Mouse (Mus musculus): ENCODE measurements around the gene Asic2. TPM values are rescaled to one million over a fixed set of nuclear protein-coding genes. Genes with fewer than 3 reads are reported as not detected.
A peak's percentile ranks its signal among the peaks of the same experiment; 100 is the strongest.

Gene Asic2
- polyA plus RNA-seq, 1 experiment from 2014 or later, result 2.6 TPM

- no peak for DNase-seq (ENCODE audit: low spot score)
- H3K9me3 ChIP-seq, result no peaks in the 10 kb centered on the region
- WGBS, result 88% methylated on average over 1 of the region's 1 CpGs
Observed at GRCm38 (mm10) chr11:81802614-81803013, 165.6 kb downstream of the Asic2 start.

GRCm38 (mm10) chr11:81800899-81801298 lies 167.4 kb downstream of the Asic2 start:
- Histone ChIP-seq H3K4me1 (replicated peaks) (no peaks in the 10 kb centered on the region), H3K27me3 (ENCODE audit: insufficient read depth, poor library complexity, severe bottlenecking) (no peaks in the 10 kb centered on the region), H3K4me3 (no peak overlapping the region), H3K27ac (no peak overlapping the region), H3K9me3 (no peaks in the 10 kb centered on the region), H3K36me3 (no peaks in the 10 kb centered on the region)
- no peak for DNase-seq (ENCODE audit: low spot score)
- 80% methylated on average over 4 of the region's 4 CpGs for WGBS

More at GRCm38 (mm10) chr11:81802614-81803013, 165.6 kb downstream of the Asic2 start:
- no peaks in the 10 kb centered on the region for H3K4me1 ChIP-seq (replicated peaks)
- no peaks in the 10 kb centered on the region for H3K36me3 ChIP-seq
- H3K27me3 ChIP-seq (ENCODE audit: insufficient read depth, poor library complexity, severe bottlenecking), result no peaks in the 10 kb centered on the region
- H3K4me3 ChIP-seq, result no peak overlapping the region
- no peak overlapping the region for H3K27ac ChIP-seq

GRCm38 (mm10) chr11:81793588-81793987 lies 174.7 kb downstream of the Asic2 start:
- H3K9me3 ChIP-seq, result no peaks in the 10 kb centered on the region
- H3K4me1 ChIP-seq (replicated peaks), result peaks cover 5% of the 10 kb centered on the region; the same call in 1 of the 2 replicates
- H3K4me3 ChIP-seq, result no peak overlapping the region
- no peak overlapping the region for H3K27ac ChIP-seq
- H3K27me3 ChIP-seq (ENCODE audit: insufficient read depth, poor library complexity, severe bottlenecking), result no peaks in the 10 kb centered on the region
- no peaks in the 10 kb centered on the region for H3K36me3 ChIP-seq
- 75% methylated on average over 2 of the region's 2 CpGs for WGBS
- DNase-seq (ENCODE audit: low spot score), result no peak

- peaks cover 5% of the 10 kb centered on the region; the same call in 1 of the 2 replicates for H3K4me1 ChIP-seq (replicated peaks)
- H3K27ac ChIP-seq, result no peak overlapping the region
- H3K9me3 ChIP-seq, result no peaks in the 10 kb centered on the region
- H3K4me3 ChIP-seq, result no peak overlapping the region
- no peaks in the 10 kb centered on the region for H3K36me3 ChIP-seq
- DNase-seq (ENCODE audit: low spot score), result no peak
- no peaks in the 10 kb centered on the region for H3K27me3 ChIP-seq (ENCODE audit: insufficient read depth, poor library complexity, severe bottlenecking)
- WGBS, result 89% methylated on average over 1 of the region's 1 CpGs
Observed at GRCm38 (mm10) chr11:81791579-81791978, 176.7 kb downstream of the Asic2 start.

- peaks cover 15% of the 10 kb centered on the region for H3K4me1 ChIP-seq (replicated peaks)
- H3K27me3 ChIP-seq (ENCODE audit: insufficient read depth, poor library complexity, severe bottlenecking), result no peaks in the 10 kb centered on the region
- WGBS, result 85% methylated on average over 2 of the region's 2 CpGs
- H3K9me3 ChIP-seq, result no peaks in the 10 kb centered on the region
- H3K4me3 ChIP-seq, result no peak overlapping the region
- H3K27ac ChIP-seq, result no peak overlapping the region
- H3K36me3 ChIP-seq, result no peaks in the 10 kb centered on the region
- DNase-seq (ENCODE audit: low spot score), result no peak
Observed at GRCm38 (mm10) chr11:81780596-81780995, 187.7 kb downstream of the Asic2 start.

GRCm38 (mm10) chr11:81779881-81780280 lies 188.4 kb downstream of the Asic2 start:
- Histone ChIP-seq H3K4me1 (replicated peaks) (peaks cover 15% of the 10 kb centered on the region), H3K27me3 (ENCODE audit: insufficient read depth, poor library complexity, severe bottlenecking) (no peaks in the 10 kb centered on the region), H3K27ac (no peak overlapping the region), H3K9me3 (no peaks in the 10 kb centered on the region), H3K4me3 (no peak overlapping the region), H3K36me3 (no peaks in the 10 kb centered on the region)
- DNase-seq (ENCODE audit: low spot score), result no peak
- WGBS, result 82% methylated on average over 7 of the region's 7 CpGs

GRCm38 (mm10) chr11:81771195-81771895 lies 196.9 kb downstream of the Asic2 start:
- H3K9me3 ChIP-seq, result no peaks in the 10 kb centered on the region
- WGBS, result 8% methylated on average over 7 of the region's 7 CpGs
- H3K4me3 ChIP-seq, result no peak overlapping the region
- H3K27me3 ChIP-seq (ENCODE audit: insufficient read depth, poor library complexity, severe bottlenecking), result no peaks in the 10 kb centered on the region
- H3K36me3 ChIP-seq, result no peaks in the 10 kb centered on the region
- DNase-seq (ENCODE audit: low spot score), result no peak
- H3K4me1 ChIP-seq (replicated peaks), result peaks cover 20% of the 10 kb centered on the region
- H3K27ac ChIP-seq, result no peak overlapping the region

GRCm38 (mm10) chr11:81769691-81770260 lies 198.5 kb downstream of the Asic2 start:
- no peaks in the 10 kb centered on the region for H3K27me3 ChIP-seq (ENCODE audit: insufficient read depth, poor library complexity, severe bottlenecking)
- WGBS, result 82% methylated on average over 5 of the region's 5 CpGs
- H3K27ac ChIP-seq, result no peak overlapping the region
- DNase-seq (ENCODE audit: low spot score), result no peak
- peaks cover 20% of the 10 kb centered on the region for H3K4me1 ChIP-seq (replicated peaks)
- H3K4me3 ChIP-seq, result no peak overlapping the region
- no peaks in the 10 kb centered on the region for H3K36me3 ChIP-seq
- H3K9me3 ChIP-seq, result no peaks in the 10 kb centered on the region

- no peaks in the 10 kb centered on the region for H3K27me3 ChIP-seq (ENCODE audit: insufficient read depth, poor library complexity, severe bottlenecking)
- H3K9me3 ChIP-seq, result no peaks in the 10 kb centered on the region
- 89% methylated on average over 2 of the region's 2 CpGs for WGBS
- H3K36me3 ChIP-seq, result no peaks in the 10 kb centered on the region
- no peak for DNase-seq (ENCODE audit: low spot score)
- 0 out of 2 replicates have a peak overlapping the region, but pooled peaks have one; percentile 35 for H3K27ac ChIP-seq
- no peak overlapping the region for H3K4me3 ChIP-seq
- H3K4me1 ChIP-seq (replicated peaks), result peaks cover 20% of the 10 kb centered on the region
Observed at GRCm38 (mm10) chr11:81768305-81768704, 200.0 kb downstream of the Asic2 start.

- H3K36me3 ChIP-seq, result no peaks in the 10 kb centered on the region
- no peak overlapping the region for H3K4me3 ChIP-seq
- no peaks in the 10 kb centered on the region for H3K9me3 ChIP-seq
- no peak for DNase-seq (ENCODE audit: low spot score)
- H3K4me1 ChIP-seq (replicated peaks), result peaks cover 20% of the 10 kb centered on the region
- no peaks in the 10 kb centered on the region for H3K27me3 ChIP-seq (ENCODE audit: insufficient read depth, poor library complexity, severe bottlenecking)
- WGBS, result 63% methylated on average over 1 of the region's 1 CpGs
- peak overlapping the region; percentile 35; the same call in 1 of the 2 replicates for H3K27ac ChIP-seq
Observed at GRCm38 (mm10) chr11:81767781-81768180, 200.5 kb downstream of the Asic2 start.

- 72% methylated on average over 5 of the region's 5 CpGs for WGBS
- H3K4me3 ChIP-seq, result no peak overlapping the region
- DNase-seq (ENCODE audit: low spot score), result no peak
- no peak overlapping the region for H3K27ac ChIP-seq
- no peaks in the 10 kb centered on the region for H3K27me3 ChIP-seq (ENCODE audit: insufficient read depth, poor library complexity, severe bottlenecking)
- no peaks in the 10 kb centered on the region for H3K9me3 ChIP-seq
- no peaks in the 10 kb centered on the region for H3K36me3 ChIP-seq
- peaks cover 10% of the 10 kb centered on the region; the same call in 1 of the 2 replicates for H3K4me1 ChIP-seq (replicated peaks)
Observed at GRCm38 (mm10) chr11:81765288-81765687, 203.0 kb downstream of the Asic2 start.

- no peaks in the 10 kb centered on the region for H3K9me3 ChIP-seq
- H3K4me3 ChIP-seq, result no peak overlapping the region
- peaks cover 10% of the 10 kb centered on the region; the same call in 1 of the 2 replicates for H3K4me1 ChIP-seq (replicated peaks)
- WGBS, result 22% methylated on average over 3 of the region's 3 CpGs
- no peaks in the 10 kb centered on the region for H3K36me3 ChIP-seq
- no peaks in the 10 kb centered on the region for H3K27me3 ChIP-seq (ENCODE audit: insufficient read depth, poor library complexity, severe bottlenecking)
- no peak overlapping the region for H3K27ac ChIP-seq
- DNase-seq (ENCODE audit: low spot score), result no peak
Observed at GRCm38 (mm10) chr11:81764778-81765177, 203.5 kb downstream of the Asic2 start.

- no peak for DNase-seq (ENCODE audit: low spot score)
- 89% methylated on average over 4 of the region's 4 CpGs for WGBS
Observed at GRCm38 (mm10) chr11:81757221-81757620, 211.0 kb downstream of the Asic2 start.

More at GRCm38 (mm10) chr11:81757221-81757620, 211.0 kb downstream of the Asic2 start:
- no peaks in the 10 kb centered on the region for H3K36me3 ChIP-seq
- H3K9me3 ChIP-seq, result peaks cover 3% of the 10 kb centered on the region; the same call in 1 of the 2 replicates
- H3K4me3 ChIP-seq, result no peak overlapping the region
- H3K4me1 ChIP-seq (replicated peaks), result no peaks in the 10 kb centered on the region
- no peaks in the 10 kb centered on the region for H3K27me3 ChIP-seq (ENCODE audit: insufficient read depth, poor library complexity, severe bottlenecking)
- H3K27ac ChIP-seq, result no peak overlapping the region

All from hindbrain, embryonic 10.5 days (tissue).